Mouse (Mus musculus) monocyte, adult 5-6 weeks (primary cell): ENCODE results near the gene Oscar. TPM values are rescaled to one million over a fixed set of nuclear protein-coding genes. Genes with fewer than 3 reads are reported as not detected.

Source experiments
- ATAC-seq: fragments of 153-309, 156-312 bp; replicated peaks from 2 replicates; pipeline ENCODE4 v1.8.0; 2017; ENCODE audit warnings: mild to moderate bottlenecking; ENCODE audit not compliant: low TSS enrichment, insufficient number of reproducible peaks, severe bottlenecking, poor library complexity, low FRiP score
- total RNA-seq: library from RNA; stranded (forward); fragments of 200-1000, 200-491, 200-594 nt; gene quantifications from 3 replicates; pipeline ENCODE4 v1.2.3, GENCODE M21; 2017

The Oscar gene
- total RNA-seq, result not detected in 3 replicates

- ATAC-seq, result no peak
Observed at GRCm38 (mm10) chr7:3616057-3616388, at the start of gene Oscar. Gene Oscar, minus strand, starts transcription at chr7:3616157.

GRCm38 (mm10) chr7:3665215-3666114 is 49.5 kb upstream of the Oscar start, which contains the start of gene Leng1:
Gene Leng1, minus strand, starts transcription at chr7:3665840.
- ATAC-seq, result peak; percentile 99

GRCm38 (mm10) chr7:3664524-3665214 is 48.7 kb upstream of the Oscar start:
- no peak for ATAC-seq

- no peak for ATAC-seq
Observed at GRCm38 (mm10) chr7:3658578-3658977, 42.6 kb upstream of the Oscar start.

GRCm38 (mm10) chr7:3656966-3657365 is 41.0 kb upstream of the Oscar start:
- no peak for ATAC-seq

GRCm38 (mm10) chr7:3646641-3647040 is 30.7 kb upstream of the Oscar start:
- no peak for ATAC-seq

- ATAC-seq, result no peak
Observed at GRCm38 (mm10) chr7:3646188-3646587, 30.2 kb upstream of the Oscar start.

- no peak for ATAC-seq
Observed at GRCm38 (mm10) chr7:3645488-3646025, 29.6 kb upstream of the Oscar start.

- peak; percentile 92 for ATAC-seq
Observed at GRCm38 (mm10) chr7:3644672-3645487, 28.9 kb upstream of the Oscar start, which contains the start of gene Cnot3. Gene Cnot3, plus strand, starts transcription at chr7:3645268.

GRCm38 (mm10) chr7:3644348-3644671 is 28.4 kb upstream of the Oscar start:
- ATAC-seq, result no peak

GRCm38 (mm10) chr7:3643843-3644242 is 27.9 kb upstream of the Oscar start:
- ATAC-seq, result no peak

GRCm38 (mm10) chr7:3643412-3643811 is 27.5 kb upstream of the Oscar start:
- ATAC-seq, result no peak

- ATAC-seq, result no peak
Observed at GRCm38 (mm10) chr7:3630478-3630815, 14.5 kb upstream of the Oscar start.

GRCm38 (mm10) chr7:3629543-3630477 is 13.9 kb upstream of the Oscar start, which contains the start of the genes Tfpt and Prpf31:
Gene Tfpt, minus strand, starts transcription at chr7:3629929.
Gene Prpf31, plus strand, starts transcription at chr7:3629985.
- peak; percentile 85 for ATAC-seq

GRCm38 (mm10) chr7:3629030-3629429 is 13.1 kb upstream of the Oscar start:
- no peak for ATAC-seq

- peak; percentile 97 for ATAC-seq
Observed at GRCm38 (mm10) chr7:3617242-3617995, 1.5 kb upstream of the Oscar start, which contains the start of gene Ndufa3. Gene Ndufa3, plus strand, starts transcription at chr7:3617373.
